Mouse (Mus musculus): ENCODE measurements around the gene Gm49369. TPM values are rescaled to one million over a fixed set of nuclear protein-coding genes. Genes with fewer than 3 reads are reported as not detected.
"Not testable (repeated sequence)": the region's sequence is repeated elsewhere in the genome, so short reads cannot be mapped to it uniquely, and the experiment has no call there.

Gene Gm49369
- polyA plus RNA-seq, 1 experiment from 2014 or later, result not detected

DNA sequence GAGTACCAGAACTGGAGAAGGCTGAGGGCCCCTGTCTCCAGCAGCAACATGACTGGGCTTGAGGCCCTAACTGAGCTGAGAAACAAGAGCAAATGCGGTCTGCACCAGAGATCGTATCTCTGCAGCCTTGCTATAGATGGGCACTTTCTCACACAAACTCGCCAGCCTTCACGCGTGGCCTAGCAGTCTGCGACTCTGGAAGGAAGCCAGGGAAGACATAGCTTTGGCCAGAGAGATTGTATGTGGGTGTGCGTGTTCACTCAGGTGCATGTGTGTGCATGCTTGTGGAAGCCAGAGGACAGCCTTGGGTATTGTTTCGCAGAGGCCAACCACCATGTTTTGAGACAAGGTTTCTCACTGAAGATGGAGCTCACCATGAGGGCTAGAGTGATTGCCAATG is 26.2 kb upstream of the Gm49369 start:
- 94% methylated on average over 8 of the region's 8 CpGs for WGBS
- ATAC-seq (ENCODE audit: low FRiP score, low read depth), result no peak
- Histone ChIP-seq H3K4me1 (no peaks in the 10 kb centered on the region), H3K4me2 (replicated peaks) (no peak overlapping the region), H3K27ac (no peak overlapping the region), H3K4me3 (no peak overlapping the region), H3K36me3 (no peaks in the 10 kb centered on the region), H3K9ac (no peak overlapping the region), H3K27me3 (no peaks in the 10 kb centered on the region), H3K9me3 (no peaks in the 10 kb centered on the region)

GRCm38 (mm10) chr7:142407935-142408334 is 25.5 kb upstream of the Gm49369 start:
- Histone ChIP-seq H3K27ac (no peak overlapping the region), H3K4me1 (no peaks in the 10 kb centered on the region), H3K4me2 (replicated peaks) (no peak overlapping the region), H3K36me3 (no peaks in the 10 kb centered on the region), H3K27me3 (no peaks in the 10 kb centered on the region), H3K9me3 (no peaks in the 10 kb centered on the region), H3K4me3 (no peak overlapping the region), H3K9ac (no peak overlapping the region)
- no peak for ATAC-seq (ENCODE audit: low FRiP score, low read depth)
- 75% methylated on average over 4 of the region's 4 CpGs for WGBS

- not testable (repeated sequence) for H3K4me1 ChIP-seq; H3K27me3 ChIP-seq; ATAC-seq (ENCODE audit: low FRiP score, low read depth); H3K36me3 ChIP-seq; H3K9me3 ChIP-seq; H3K27ac ChIP-seq; H3K4me2 ChIP-seq (replicated peaks); H3K4me3 ChIP-seq; H3K9ac ChIP-seq
- 91% methylated on average over 5 of the region's 5 CpGs for WGBS
Measured at GRCm38 (mm10) chr7:142405134-142405533, 22.7 kb upstream of the Gm49369 start.

DNA sequence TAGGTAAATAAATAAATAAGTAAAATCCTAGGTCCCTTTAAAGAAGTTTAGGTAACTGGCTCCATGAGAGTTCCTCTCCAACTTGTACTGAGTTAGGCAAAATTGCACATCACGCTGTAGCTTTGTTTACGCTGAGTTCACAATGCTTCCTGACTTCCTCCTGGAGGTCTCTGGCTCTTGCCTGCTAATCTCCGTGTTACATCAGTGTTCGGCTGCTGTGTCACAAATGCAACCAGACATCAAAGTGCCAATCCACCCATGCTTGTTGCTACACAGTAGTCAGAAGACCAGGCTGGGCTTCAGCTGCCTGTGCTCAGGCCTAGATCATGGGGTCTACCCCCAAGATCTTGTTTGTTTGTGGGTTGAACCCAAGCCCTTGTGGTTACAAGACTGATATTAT is 21.1 kb upstream of the Gm49369 start:
- no peak overlapping the region for H3K4me3 ChIP-seq
- H3K4me1 ChIP-seq, result no peaks in the 10 kb centered on the region
- no peak overlapping the region for H3K9ac ChIP-seq
- H3K27ac ChIP-seq, result no peak overlapping the region
- WGBS, result 79% methylated on average over 4 of the region's 4 CpGs
- H3K9me3 ChIP-seq, result no peaks in the 10 kb centered on the region
- no peaks in the 10 kb centered on the region for H3K27me3 ChIP-seq
- H3K4me2 ChIP-seq (replicated peaks), result no peak overlapping the region
- ATAC-seq (ENCODE audit: low FRiP score, low read depth), result no peak
- H3K36me3 ChIP-seq, result no peaks in the 10 kb centered on the region

DNA sequence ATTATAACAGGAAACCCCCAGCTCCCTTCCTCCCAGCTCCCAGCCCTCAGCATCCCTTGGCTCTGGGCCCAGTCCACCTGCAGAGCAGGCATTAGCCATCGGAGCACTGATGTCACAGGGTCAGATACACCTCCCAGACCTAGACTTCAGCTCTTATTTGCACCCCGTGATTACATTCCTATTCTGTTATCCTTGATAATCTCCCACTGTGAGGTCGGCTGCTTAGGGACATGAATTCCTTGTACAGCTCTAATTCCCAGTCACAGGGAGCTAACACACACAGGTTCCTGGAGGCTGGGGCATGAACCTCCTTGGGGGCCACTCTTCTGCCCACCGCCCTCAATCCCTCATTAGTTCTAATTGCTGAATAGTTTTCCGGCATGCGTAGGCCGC is 18.3 kb upstream of the Gm49369 start:
- ATAC-seq (ENCODE audit: low FRiP score, low read depth), result no peak
- Histone ChIP-seq H3K4me2 (replicated peaks) (no peak overlapping the region), H3K4me1 (no peaks in the 10 kb centered on the region), H3K27me3 (no peaks in the 10 kb centered on the region), H3K4me3 (no peak overlapping the region), H3K27ac (no peak overlapping the region), H3K36me3 (no peaks in the 10 kb centered on the region), H3K9me3 (no peaks in the 10 kb centered on the region), H3K9ac (no peak overlapping the region)
- 37% methylated on average over 7 of the region's 7 CpGs for WGBS

GRCm38 (mm10) chr7:142400112-142400749 is 17.8 kb upstream of the Gm49369 start:
- Histone ChIP-seq H3K36me3 (no peaks in the 10 kb centered on the region), H3K27me3 (no peaks in the 10 kb centered on the region), H3K9ac (no peak overlapping the region), H3K27ac (no peak overlapping the region), H3K9me3 (no peaks in the 10 kb centered on the region), H3K4me1 (no peaks in the 10 kb centered on the region), H3K4me2 (replicated peaks) (no peak overlapping the region), H3K4me3 (no peak overlapping the region)
- ATAC-seq (ENCODE audit: low FRiP score, low read depth), result no peak; the same call in 1 of the 2 replicates
- 69% methylated on average over 7 of the region's 7 CpGs for WGBS

DNA sequence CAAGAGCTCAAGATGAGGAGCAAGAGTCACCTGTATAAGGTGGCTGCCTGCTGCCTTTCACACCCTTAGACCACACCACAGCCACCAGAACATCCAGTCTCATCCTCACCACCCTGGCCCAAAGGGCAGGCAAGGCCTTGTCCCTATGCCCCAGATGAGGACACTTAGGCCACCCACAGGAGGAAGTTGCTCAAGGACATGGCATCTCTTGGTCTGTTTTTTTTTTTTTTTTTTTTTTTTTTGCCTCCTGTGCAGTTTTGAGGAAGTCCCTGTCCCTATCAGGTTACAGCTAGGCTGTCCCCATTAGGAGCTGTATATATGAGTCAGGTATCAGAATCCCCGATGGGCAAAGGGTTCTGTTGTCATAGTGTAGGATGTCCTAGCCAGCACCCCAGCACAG is 16.8 kb upstream of the Gm49369 start:
- H3K27ac ChIP-seq, result no peak overlapping the region
- H3K36me3 ChIP-seq, result no peaks in the 10 kb centered on the region
- H3K4me3 ChIP-seq, result no peak overlapping the region
- H3K4me2 ChIP-seq (replicated peaks), result no peak overlapping the region
- WGBS, result 76% methylated on average over 1 of the region's 1 CpGs
- H3K9ac ChIP-seq, result no peak overlapping the region
- H3K4me1 ChIP-seq, result no peaks in the 10 kb centered on the region
- no peak for ATAC-seq (ENCODE audit: low FRiP score, low read depth)
- H3K27me3 ChIP-seq, result no peaks in the 10 kb centered on the region
- H3K9me3 ChIP-seq, result no peaks in the 10 kb centered on the region

DNA sequence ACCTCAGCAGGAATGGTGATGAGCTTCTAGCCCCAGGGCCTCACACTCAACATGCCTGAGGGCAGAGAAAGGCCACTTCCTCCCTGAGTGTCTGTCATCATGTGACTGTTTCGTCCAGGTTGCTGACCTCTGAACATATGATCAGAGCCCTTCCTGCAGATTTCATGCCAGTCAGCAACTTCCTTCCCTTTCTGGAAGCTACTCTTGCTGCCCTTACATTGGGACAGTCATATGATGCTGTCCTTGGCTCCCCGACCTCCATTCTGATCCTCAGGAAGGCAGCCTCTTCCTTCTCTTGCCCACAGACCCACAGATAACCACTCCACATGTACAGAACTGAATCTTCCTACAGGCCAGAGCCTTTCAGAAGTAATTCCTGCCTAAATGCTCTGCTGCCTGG is 15.6 kb upstream of the Gm49369 start:
- Histone ChIP-seq H3K27me3 (no peaks in the 10 kb centered on the region), H3K4me1 (no peaks in the 10 kb centered on the region), H3K9me3 (no peaks in the 10 kb centered on the region), H3K4me3 (no peak overlapping the region), H3K36me3 (no peaks in the 10 kb centered on the region), H3K9ac (no peak overlapping the region), H3K27ac (no peak overlapping the region), H3K4me2 (replicated peaks) (no peak overlapping the region)
- no peak for ATAC-seq (ENCODE audit: low FRiP score, low read depth)
- WGBS, result 56% methylated on average over 2 of the region's 2 CpGs

- Histone ChIP-seq H3K27me3 (no peaks in the 10 kb centered on the region), H3K4me1 (no peaks in the 10 kb centered on the region), H3K4me3 (no peak overlapping the region), H3K9me3 (no peaks in the 10 kb centered on the region), H3K27ac (no peak overlapping the region), H3K36me3 (no peaks in the 10 kb centered on the region), H3K9ac (no peak overlapping the region; the same call in 1 of the 2 replicates), H3K4me2 (replicated peaks) (no peak overlapping the region)
- WGBS, result 83% methylated on average over 1 of the region's 1 CpGs
- ATAC-seq (ENCODE audit: low FRiP score, low read depth), result no peak
Measured at GRCm38 (mm10) chr7:142396611-142397010, 14.1 kb upstream of the Gm49369 start.

DNA sequence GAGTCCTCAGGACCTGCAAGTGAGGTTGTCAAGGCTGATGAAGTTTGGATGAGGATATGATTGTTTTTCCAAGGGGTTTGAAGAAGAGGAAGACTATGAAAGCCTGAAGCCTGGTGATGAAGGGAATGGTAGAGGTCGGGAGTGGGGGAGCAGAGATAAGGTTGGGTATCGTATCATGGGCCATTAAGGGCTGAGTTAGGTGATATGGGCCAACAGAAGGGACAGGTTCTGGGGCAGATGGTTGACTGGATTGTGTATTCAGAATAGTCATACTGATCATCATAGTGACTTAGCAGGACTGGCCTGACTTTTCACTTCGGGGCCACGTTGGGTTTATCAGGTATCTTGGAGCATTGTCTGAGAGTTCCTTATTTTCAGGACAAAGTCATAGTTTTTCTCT is 13.0 kb upstream of the Gm49369 start:
- 86% methylated on average over 4 of the region's 4 CpGs for WGBS
- no peak for ATAC-seq (ENCODE audit: low FRiP score, low read depth)
- Histone ChIP-seq H3K27ac (no peak overlapping the region), H3K27me3 (no peaks in the 10 kb centered on the region), H3K4me2 (replicated peaks) (no peak overlapping the region), H3K4me3 (no peak overlapping the region), H3K9me3 (no peaks in the 10 kb centered on the region), H3K4me1 (no peaks in the 10 kb centered on the region), H3K36me3 (no peaks in the 10 kb centered on the region), H3K9ac (no peak overlapping the region)

GRCm38 (mm10) chr7:142394261-142395190 is 12.1 kb upstream of the Gm49369 start:
- no peak overlapping the region for H3K4me2 ChIP-seq (replicated peaks)
- 71% methylated on average over 6 of the region's 6 CpGs for WGBS

DNA sequence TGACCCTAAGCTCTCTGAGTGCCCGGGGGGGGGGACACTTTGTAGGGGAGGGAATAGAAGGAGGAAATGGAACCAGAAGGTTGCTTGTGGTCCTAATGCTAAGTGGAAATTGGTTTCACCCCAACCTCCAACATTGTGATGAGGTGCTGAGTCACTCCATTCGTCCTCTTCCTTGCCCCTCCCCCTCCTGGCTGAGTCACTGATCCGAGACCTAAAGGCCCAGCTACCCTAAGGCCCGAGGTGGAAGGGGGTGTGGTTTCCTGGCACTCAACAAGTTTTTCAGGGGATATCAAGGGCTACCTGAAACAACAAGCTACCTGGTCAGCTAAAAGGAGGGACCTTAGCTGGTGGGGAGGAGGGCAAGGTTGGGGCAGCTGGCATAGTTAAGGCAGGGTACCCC is 10.7 kb upstream of the Gm49369 start:
- H3K4me1 ChIP-seq, result no peaks in the 10 kb centered on the region
- no peak overlapping the region for H3K4me2 ChIP-seq (replicated peaks)
- no peaks in the 10 kb centered on the region for H3K9me3 ChIP-seq
- no peaks in the 10 kb centered on the region for H3K36me3 ChIP-seq
- 32% methylated on average over 4 of the region's 4 CpGs for WGBS
- no peak overlapping the region for H3K4me3 ChIP-seq
- no peaks in the 10 kb centered on the region for H3K27me3 ChIP-seq
- ATAC-seq (ENCODE audit: low FRiP score, low read depth), result 0 out of 2 replicates have a peak, but pooled peaks have one; percentile 19
- no peak overlapping the region for H3K9ac ChIP-seq
- H3K27ac ChIP-seq, result no peak overlapping the region

More at GRCm38 (mm10) chr7:142394261-142395190, 12.1 kb upstream of the Gm49369 start:
- no peaks in the 10 kb centered on the region for H3K9me3 ChIP-seq
- ATAC-seq (ENCODE audit: low FRiP score, low read depth), result no peak
- no peak overlapping the region for H3K27ac ChIP-seq
- no peaks in the 10 kb centered on the region for H3K4me1 ChIP-seq
- no peak overlapping the region for H3K4me3 ChIP-seq
- no peaks in the 10 kb centered on the region for H3K27me3 ChIP-seq
- no peak overlapping the region for H3K9ac ChIP-seq
- H3K36me3 ChIP-seq, result no peaks in the 10 kb centered on the region

All from limb, embryonic 13.5 days (tissue).